Mouse (Mus musculus) embryo, embryonic 10 days (tissue): ENCODE data around the gene Bysl.
"Not testable (repeated sequence)": the region's sequence is repeated elsewhere in the genome, so short reads cannot be mapped to it uniquely, and the experiment has no call there.

Experiments
- DNase-seq: peaks from one replicate; pipeline ENCODE4 v3.0.0-alpha.2; 2015; ENCODE audit warnings: low spot score

Bysl gene

DNA sequence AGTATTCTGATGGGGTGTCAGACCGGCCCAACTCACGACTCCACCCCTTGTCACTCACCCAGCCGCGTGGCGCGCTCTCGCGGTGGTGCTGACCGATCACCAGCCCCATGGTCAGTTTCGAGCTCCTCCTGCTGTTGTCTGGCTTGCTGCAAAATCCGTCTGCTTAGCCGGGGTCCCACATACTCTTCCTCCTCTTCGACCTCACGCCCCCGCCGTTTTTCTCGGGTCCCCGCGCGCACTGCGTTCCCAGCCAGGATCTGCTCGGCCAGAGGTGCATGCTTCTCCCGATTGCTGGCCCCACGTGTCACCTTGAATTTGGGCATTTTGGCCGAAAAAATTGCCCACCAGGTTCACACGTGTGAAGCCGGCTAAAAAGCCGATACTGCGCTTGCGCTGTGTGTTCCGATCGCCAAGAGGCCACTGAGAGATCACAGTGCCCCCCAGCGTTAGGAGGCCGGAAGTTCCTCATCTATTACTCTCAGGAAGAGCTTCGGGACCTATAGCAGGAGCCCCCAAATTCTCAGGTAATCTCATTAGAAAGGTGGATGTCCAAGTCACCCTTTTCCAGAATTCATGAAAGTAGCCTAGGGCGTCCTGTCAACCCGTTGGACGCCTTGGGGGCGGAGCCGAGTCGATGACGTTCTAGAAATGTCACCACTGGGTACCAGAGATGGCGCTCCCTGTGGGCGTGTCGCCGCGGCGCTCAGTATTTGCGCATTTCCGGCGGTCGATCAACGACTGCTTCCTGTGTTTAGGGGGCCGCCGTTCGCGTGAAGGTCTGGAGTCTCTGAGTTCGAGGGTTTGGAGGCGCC lies at the start of gene Bysl, which contains the start of the genes Med20 and Gm20517:
Gene Bysl, minus strand, starts transcription at position 644 of the 812 bp plus-strand sequence.
Gene Med20, plus strand, starts transcription at position 734 of the 812 bp plus-strand sequence.
Gene Gm20517, plus strand, starts transcription at position 741 of the 812 bp plus-strand sequence.
- DNase-seq = peak; percentile 99

- no peak for DNase-seq
Measured at GRCm38 (mm10) chr17:47658741-47659243, 47.5 kb upstream of the Bysl start.

DNA sequence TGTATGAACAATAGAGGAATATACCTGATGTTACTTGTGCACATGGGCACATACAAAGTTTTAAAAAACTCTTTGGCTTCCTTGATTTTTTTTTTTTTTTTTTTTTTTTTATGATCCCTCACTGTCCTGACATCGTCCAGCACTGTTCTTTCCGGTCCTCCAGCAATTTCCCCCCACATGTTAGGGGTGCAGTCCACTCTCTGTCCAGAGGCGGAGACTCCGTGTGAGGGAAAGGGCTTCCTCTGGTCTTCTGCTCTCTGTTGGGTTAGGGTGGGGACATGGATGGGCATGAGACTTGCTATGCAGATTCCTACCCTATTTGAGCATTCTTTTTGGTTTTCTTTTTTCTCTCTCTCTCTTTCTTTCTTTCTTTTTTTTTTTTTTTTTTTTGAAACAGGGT lies 46.6 kb upstream of the Bysl start:
- no peak for DNase-seq

GRCm38 (mm10) chr17:47655697-47656096 lies 44.4 kb upstream of the Bysl start:
- no peak for DNase-seq

GRCm38 (mm10) chr17:47654346-47654745 lies 43.1 kb upstream of the Bysl start:
- DNase-seq = not testable (repeated sequence)

DNA sequence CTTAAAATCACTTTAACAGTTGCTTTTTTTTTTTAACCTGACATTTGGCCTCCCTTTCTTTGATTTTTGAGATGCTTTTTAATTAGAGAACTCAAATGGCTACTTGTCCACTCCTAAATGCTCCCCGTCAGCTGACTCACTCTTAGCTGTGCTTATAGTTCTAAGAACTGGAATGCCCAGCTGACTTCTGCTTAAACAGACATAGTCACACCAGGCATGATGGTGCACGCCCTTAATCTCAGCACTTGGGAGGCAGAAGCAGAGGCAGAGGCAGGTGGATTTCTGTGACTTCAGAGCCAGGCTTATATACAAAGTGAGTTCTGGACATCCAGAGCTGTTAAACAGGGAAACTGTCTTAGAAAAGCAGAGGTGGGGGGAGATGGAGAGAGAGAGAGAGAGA lies 40.7 kb upstream of the Bysl start:
- no peak for DNase-seq

- peak; percentile 29 for DNase-seq
Measured at GRCm38 (mm10) chr17:47648966-47649365, 37.7 kb upstream of the Bysl start.

- DNase-seq = peak; percentile 76
Measured at GRCm38 (mm10) chr17:47646683-47647082, 35.4 kb upstream of the Bysl start.

DNA sequence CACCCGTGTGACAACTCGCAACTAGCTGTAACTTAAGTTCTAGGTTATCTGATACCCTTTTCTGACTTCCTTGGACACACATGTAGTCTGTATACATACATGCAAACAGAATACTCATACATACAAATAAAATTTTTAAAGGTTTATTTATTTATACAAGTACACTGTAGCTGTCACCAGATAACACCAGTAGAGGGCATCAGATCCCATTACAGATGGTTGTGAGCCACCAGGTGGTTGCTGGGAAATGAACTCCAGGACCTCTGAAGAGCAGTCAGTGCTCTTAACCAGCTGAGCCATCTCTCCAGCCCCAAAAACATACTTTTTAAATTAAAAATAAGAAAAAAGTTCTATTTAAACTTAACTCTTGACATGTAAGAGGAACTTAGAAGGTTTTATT lies 31.7 kb upstream of the Bysl start:
- DNase-seq = no peak

GRCm38 (mm10) chr17:47633999-47634770 lies 22.9 kb upstream of the Bysl start:
- no peak for DNase-seq

GRCm38 (mm10) chr17:47632181-47632840 lies 21.0 kb upstream of the Bysl start:
- no peak for DNase-seq

DNA sequence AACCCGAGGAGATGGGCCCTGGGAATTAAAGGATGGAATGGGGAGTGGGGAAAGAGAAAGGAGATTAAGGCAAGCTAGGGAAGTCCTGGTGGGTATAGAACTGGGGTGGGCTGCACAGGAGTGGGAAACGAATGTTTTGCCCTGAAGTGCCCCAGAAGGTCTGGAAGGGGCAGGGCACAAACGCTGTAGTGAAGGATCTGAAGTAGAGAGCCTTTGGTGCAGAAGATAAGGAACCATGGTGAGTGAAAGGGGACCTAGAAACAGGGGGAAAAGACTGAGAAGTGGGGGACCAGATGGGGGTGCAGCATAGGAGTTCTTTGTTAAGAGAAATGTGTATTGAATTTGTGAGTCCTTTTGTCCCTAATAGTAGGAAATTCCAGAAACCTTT lies 19.4 kb upstream of the Bysl start, which contains the start of gene Usp49:
Gene Usp49, plus strand, starts transcription at position 13 of the 388 bp plus-strand sequence.
- DNase-seq = no peak

DNA sequence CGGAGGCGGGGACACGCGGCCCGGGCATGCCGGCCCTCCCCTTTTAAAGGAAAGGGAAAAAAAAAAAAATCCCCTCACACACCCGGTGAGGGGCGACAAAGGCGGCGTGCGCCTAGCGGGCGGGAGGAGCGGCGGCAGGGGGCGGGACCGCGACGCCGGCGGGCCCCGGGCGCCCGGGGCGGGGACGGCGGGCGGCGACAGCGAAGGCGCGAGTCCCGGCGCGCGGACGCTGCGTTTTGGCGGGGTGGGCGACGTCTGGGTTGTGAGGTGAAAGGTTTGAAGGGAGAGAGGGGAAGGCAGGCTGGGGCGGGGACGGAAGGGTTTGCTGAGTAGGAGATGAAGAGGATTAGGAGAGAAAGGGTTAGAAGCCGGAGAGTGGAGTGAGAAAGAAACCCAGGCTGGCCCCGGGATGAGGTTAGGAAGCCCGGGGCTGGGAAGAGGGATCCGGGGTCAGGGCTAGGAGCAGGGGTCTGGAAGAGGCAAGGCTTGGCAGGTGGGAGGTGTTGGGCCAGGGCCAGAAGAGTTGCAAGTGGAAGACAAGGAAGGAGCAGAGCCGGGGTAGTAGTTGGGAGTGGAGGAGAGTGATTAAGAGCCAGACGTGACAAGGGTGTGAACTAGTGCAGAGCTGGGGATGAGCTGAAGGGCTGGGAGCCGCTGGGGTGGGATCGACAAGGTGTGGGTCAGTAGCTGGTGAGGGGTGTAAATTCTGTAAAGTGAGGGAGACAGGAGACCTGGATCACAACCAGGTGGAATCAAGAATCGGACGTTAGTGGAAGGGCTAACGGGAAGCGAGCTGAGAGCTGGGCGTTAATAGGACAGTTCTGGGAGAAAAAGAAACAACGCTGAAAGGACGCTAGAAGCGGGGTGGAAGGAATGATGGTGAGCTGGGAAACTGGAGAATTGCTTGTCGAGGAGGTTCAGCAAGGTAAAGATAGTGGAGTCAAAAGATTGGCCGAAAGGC lies 18.7 kb upstream of the Bysl start:
- peak; percentile 45 for DNase-seq

DNA sequence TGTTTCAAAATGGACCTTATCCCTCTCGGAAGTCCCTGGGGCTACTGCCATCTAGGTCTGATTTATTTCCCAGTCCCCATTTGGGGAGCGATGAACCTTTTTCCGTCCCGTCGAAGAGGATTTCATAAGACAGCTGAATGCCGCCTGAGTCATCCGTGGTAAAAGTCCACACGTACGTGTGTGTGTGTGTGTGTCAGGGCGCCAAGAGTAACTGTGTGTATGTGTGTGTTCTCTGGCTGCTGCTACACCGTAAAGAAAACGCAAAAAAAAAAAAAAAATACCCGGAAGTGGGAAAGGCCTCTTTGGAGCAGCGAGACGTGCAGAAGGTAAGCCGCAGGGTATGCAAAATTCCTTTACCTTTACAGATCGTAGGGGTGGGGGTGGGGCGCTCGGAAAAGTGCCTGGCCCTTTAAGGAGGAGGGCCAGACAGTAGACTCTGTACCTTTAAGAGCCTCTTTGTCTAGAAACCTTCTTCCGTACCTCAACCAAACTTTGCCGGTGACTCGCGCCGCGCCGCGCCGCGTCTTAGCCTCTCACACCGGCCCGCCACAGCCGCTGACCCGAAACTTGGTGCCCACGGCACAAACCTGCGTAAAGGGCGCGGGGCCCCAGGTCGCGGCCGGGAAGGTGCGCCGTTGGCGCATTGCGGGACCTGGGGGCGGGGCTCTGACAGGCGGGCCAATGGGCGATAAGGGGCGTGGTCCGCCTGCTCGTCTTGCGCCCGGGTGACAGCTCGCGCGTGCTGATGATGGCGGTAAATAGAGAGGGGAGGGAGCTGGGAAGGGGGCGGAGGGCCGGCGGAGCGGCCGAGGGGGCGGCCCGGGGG lies 17.8 kb upstream of the Bysl start:
- peak; percentile 97 for DNase-seq

- DNase-seq = no peak
Measured at GRCm38 (mm10) chr17:47627791-47628190, 16.5 kb upstream of the Bysl start.

DNA sequence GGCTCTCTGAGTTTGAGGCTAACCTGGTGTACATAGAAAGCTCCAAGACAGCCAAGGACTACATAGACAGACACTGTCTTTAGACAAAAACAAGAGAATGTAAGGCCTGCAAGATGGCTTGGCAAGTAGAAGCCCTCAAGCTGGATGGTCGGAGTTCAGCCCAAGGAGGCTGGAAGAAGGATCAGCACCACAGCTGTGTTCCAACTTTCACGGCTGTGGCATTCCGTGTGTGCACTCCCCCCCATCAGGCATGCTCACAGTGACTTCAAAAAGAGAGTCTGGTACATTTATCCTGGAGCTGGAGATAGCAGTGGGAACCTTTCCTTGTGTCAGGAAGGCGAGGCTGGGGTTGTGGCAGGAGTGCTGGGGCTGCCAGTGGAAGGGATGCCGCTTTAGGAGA lies 14.7 kb upstream of the Bysl start:
- no peak for DNase-seq

- DNase-seq = no peak
Measured at GRCm38 (mm10) chr17:47625088-47625487, 13.8 kb upstream of the Bysl start.

GRCm38 (mm10) chr17:47624572-47624971 lies 13.3 kb upstream of the Bysl start:
- DNase-seq = not testable (repeated sequence)

- no peak for DNase-seq
Measured at GRCm38 (mm10) chr17:47622912-47623554, 11.7 kb upstream of the Bysl start.
